Mouse (Mus musculus) kidney, adult 2 months (tissue): Measurements from ENCODE around the gene Tespa1. TPM values are rescaled to one million over a fixed set of nuclear protein-coding genes. Genes with fewer than 3 reads are reported as not detected.
"Not testable (repeated sequence)": the region's sequence is repeated elsewhere in the genome, so short reads cannot be mapped to it uniquely, and the experiment has no call there.

Experiments used
- DNase-seq: peaks from one replicate; pipeline ENCODE4 v3.0.0; 2021
- H3K27ac ChIP-seq: fragments of 200-500 bp; 2 replicates; pipeline ENCODE4 v1.5.1; 2012; ENCODE audit warnings: low read depth, low read length, control low read depth, inconsistent platforms; ENCODE audit not compliant: insufficient read depth
- H3K27me3 ChIP-seq: fragments of 200-500 bp; replicated peaks from 2 replicates; pipeline ENCODE4 v1.6.1; 2012; ENCODE audit warnings: mild to moderate bottlenecking, moderate library complexity, low read length, inconsistent platforms; ENCODE audit not compliant: control insufficient read depth, insufficient read depth
- H3K36me3 ChIP-seq: fragments of 200-500 bp; 2 replicates; pipeline ENCODE4 v1.6.1; 2012; ENCODE audit warnings: mild to moderate bottlenecking, moderate library complexity, low read length, inconsistent platforms; ENCODE audit not compliant: control insufficient read depth, insufficient read depth
- H3K4me1 ChIP-seq: fragments of 200-500 bp; 2 replicates; pipeline ENCODE4 v1.6.1; 2011; ENCODE audit warnings: low read length; ENCODE audit not compliant: control insufficient read depth, insufficient read depth
- H3K4me3 ChIP-seq: fragments of 200-500 bp; 2 replicates; pipeline ENCODE4 v1.5.1; 2011; ENCODE audit warnings: mild to moderate bottlenecking, low read depth, low read length, control low read depth; ENCODE audit not compliant: insufficient read depth
- CTCF ChIP-seq: fragments of 200-500 bp; conservative IDR thresholded peaks from 2 replicates; pipeline ENCODE4 v1.5.1; 2011; ENCODE audit warnings: low read depth, mild to moderate bottlenecking, control low read depth, low read length, moderate library complexity, mixed read lengths; ENCODE audit not compliant: insufficient read depth, insufficient read length
- POLR2A ChIP-seq: fragments of 200-500 bp; IDR thresholded peaks from one replicate; pipeline ENCODE4 v1.6.1; 2011; ENCODE audit warnings: low read depth, low read length, control low read depth
- WGBS: fragments of 180-500 bp; shearing (Covaris S2); methylation state at CpG from one replicate; pipeline ENCODE4 v1.1.7; 2018; 5-methylcytosine and 5-hydroxymethylcytosine counted together
- polyA plus RNA-seq: library from polyadenylated mRNA; depleted of rRNA; stranded (reverse); fragments of >200 nt; gene quantifications from 2 replicates; pipeline ENCODE4 v1.2.3, GENCODE M21; 2012

Tespa1 gene
- polyA plus RNA-seq, 1 experiment = 0.72 TPM

DNA sequence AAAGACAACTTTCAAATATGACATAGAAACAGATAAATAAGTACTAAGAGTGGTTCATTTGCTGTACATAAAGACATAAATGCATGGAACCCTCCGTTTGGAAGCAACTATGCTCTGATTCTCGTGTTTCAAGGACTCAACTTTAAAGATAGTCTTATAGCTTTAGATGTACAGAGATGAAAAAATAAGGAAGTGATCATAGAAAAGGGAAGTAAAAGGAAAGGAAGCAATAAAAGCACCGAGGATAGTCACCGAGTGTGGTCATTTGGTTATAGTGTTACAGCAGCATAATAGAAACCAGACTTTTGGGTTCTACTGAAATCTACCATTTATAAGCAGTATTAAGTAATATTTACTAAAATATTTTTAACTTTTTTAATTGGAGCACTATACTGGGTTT is 4.0 kb upstream of the Tespa1 start:
- 65% methylated on average over 4 of the region's 4 CpGs for WGBS

DNA sequence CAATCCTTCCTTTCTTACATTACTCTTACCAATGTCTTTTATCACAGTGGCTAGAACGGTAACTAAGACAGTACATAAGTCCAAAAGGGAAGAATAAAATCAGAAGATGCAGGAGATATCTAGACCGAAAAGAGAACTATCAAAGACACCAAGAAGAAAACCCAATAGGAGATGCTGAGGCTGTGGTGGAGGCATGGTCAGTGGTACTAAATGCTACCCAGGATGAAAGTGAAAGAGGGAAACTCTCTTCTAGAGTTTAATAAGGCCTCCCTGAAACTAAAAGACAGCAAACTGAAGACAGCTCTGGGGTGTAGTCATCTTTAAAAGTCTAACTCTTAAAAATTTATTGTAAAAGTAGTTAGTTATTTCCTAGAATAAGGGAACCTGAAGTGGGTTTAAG is 2.0 kb upstream of the Tespa1 start:
- 81% methylated on average over 2 of the region's 2 CpGs for WGBS
- Histone ChIP-seq H3K27me3 (no peaks in the 10 kb centered on the region), H3K4me3 (no peak overlapping the region), H3K36me3 (no peaks in the 10 kb centered on the region), H3K4me1 (no peaks in the 10 kb centered on the region), H3K27ac (no peak overlapping the region)
- TF ChIP-seq POLR2A = no peak
- TF ChIP-seq CTCF = no peak
- no peak for DNase-seq

More for the DNA sequence above, 4.0 kb upstream of the Tespa1 start:
- no peaks in the 10 kb centered on the region for H3K36me3 ChIP-seq
- no peaks in the 10 kb centered on the region for H3K27me3 ChIP-seq
- H3K4me1 ChIP-seq = no peaks in the 10 kb centered on the region
- no peak overlapping the region for H3K27ac ChIP-seq
- TF ChIP-seq POLR2A (no peak), CTCF (no peak)
- H3K4me3 ChIP-seq = no peak overlapping the region
- DNase-seq = no peak

DNA sequence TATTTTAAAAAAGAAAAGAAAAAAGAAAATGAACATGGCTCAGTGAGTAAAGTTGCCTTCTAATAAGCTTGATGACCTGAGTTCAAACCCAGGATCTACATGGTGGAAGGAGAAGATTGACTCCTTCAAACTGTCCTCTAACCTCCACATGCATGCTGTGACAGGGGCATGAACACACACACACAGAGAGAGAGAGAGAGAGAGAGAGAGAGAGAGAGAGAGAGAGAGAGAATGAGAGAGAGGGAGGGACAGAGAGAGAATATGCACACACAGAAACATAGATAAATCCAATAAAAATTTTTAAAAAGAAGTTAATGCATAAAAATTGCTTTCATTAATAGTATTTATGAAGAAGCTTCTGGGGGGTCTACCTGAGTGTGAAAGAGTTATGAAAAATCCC is 608 bp upstream of the Tespa1 start:
- no peak for DNase-seq
- Histone ChIP-seq H3K36me3 (no peaks in the 10 kb centered on the region), H3K4me1 (no peaks in the 10 kb centered on the region), H3K4me3 (no peak overlapping the region), H3K27me3 (no peaks in the 10 kb centered on the region), H3K27ac (no peak overlapping the region)
- no peak for TF ChIP-seq CTCF
- TF ChIP-seq POLR2A = no peak

DNA sequence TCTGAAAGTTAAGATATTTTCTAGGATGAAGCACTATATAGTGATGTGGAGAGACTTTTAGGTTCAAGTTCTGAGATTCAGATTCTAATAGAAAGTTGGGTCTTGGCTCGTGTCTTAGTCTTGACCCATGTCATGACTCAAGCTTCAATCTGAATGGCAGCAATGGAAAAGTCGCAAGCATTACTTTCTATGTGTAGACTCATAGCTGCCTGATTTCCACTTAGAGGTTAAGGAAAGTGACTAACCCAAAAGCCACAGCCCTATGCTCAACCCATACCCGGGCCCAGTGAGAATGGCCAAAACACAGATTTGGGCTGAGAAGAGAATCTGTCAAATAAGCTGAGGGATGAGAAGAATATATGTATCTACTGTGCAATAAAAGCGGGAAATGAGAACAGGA is 1.6 kb downstream of the Tespa1 start:
- Histone ChIP-seq H3K27me3 (no peaks in the 10 kb centered on the region), H3K4me1 (no peaks in the 10 kb centered on the region), H3K27ac (no peak overlapping the region), H3K36me3 (no peaks in the 10 kb centered on the region), H3K4me3 (no peak overlapping the region)
- TF ChIP-seq CTCF = no peak
- 86% methylated on average over 4 of the region's 4 CpGs for WGBS
- DNase-seq = no peak

DNA sequence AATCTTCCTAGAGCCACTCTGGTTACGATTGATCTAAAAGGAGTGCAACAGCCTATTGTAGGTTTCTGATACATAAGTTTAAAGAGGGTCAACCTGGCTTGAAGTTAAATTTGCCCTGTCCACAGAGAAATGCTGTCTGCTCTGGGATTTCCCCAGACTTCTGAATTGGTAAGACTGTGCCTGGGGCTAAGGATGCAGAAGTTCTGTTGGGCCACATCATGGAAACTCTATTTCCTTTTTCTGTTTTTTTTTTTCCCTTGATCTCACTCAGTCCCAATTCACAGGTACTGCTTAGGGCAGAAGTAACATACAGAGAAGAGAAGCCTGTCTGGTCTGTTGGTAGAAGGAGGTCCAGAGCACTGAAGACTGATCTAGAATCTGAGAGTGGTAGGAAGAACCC is 8.0 kb downstream of the Tespa1 start:
- WGBS = 91% methylated on average over 1 of the region's 1 CpGs
- Histone ChIP-seq H3K27ac (no peak overlapping the region), H3K36me3 (no peaks in the 10 kb centered on the region), H3K27me3 (no peaks in the 10 kb centered on the region), H3K4me1 (no peaks in the 10 kb centered on the region), H3K4me3 (no peak overlapping the region)
- no peak for DNase-seq
- TF ChIP-seq POLR2A (no peak), CTCF (no peak)

DNA sequence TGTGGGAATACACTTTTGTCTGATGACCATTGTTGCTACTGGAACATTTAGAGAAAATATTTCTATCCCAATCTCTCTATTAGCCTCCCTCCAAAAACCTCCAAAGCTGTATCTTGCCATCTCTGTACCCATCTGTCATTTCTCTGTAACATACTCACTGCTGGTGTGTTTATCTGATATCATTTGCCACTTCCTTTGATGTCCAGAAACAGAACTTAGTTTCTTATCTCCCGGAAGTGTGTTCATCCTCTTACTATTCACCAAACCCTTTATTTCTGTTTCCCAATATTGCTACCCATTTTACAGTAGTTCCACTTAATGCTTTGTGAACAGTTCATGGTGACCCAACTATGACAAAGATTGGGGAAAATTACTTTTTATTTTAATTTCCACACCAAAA is 13.7 kb downstream of the Tespa1 start:
- no peaks in the 10 kb centered on the region for H3K36me3 ChIP-seq
- TF ChIP-seq CTCF (no peak), POLR2A (no peak)
- H3K27ac ChIP-seq = no peak overlapping the region
- 69% methylated on average over 1 of the region's 1 CpGs for WGBS
- H3K4me1 ChIP-seq = no peaks in the 10 kb centered on the region
- H3K27me3 ChIP-seq = no peaks in the 10 kb centered on the region
- no peak for DNase-seq
- no peak overlapping the region for H3K4me3 ChIP-seq

DNA sequence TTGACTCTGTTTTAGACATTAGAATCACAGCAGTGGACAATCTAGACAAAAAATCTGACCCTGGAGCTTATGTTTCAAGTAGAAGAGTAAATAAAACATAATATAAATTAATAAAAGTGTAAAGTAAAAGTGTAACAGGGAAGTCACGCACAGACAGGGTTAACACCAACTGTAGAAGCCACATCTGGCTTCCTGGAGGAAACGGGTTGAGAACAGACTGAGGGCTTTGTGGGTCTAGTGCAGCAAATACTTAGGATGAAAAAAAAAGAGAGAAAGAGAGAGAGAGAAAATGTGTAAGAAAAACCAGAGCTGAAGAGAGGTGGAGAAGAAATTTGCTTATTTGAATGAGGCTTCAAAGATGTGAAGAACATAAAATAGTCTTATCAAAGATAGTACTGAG is 14.9 kb downstream of the Tespa1 start:
- TF ChIP-seq POLR2A = no peak
- Histone ChIP-seq H3K4me3 (no peak overlapping the region), H3K27ac (no peak overlapping the region), H3K27me3 (no peaks in the 10 kb centered on the region), H3K36me3 (no peaks in the 10 kb centered on the region), H3K4me1 (no peaks in the 10 kb centered on the region)
- WGBS = 45% methylated on average over 2 of the region's 2 CpGs
- no peak for DNase-seq

DNA sequence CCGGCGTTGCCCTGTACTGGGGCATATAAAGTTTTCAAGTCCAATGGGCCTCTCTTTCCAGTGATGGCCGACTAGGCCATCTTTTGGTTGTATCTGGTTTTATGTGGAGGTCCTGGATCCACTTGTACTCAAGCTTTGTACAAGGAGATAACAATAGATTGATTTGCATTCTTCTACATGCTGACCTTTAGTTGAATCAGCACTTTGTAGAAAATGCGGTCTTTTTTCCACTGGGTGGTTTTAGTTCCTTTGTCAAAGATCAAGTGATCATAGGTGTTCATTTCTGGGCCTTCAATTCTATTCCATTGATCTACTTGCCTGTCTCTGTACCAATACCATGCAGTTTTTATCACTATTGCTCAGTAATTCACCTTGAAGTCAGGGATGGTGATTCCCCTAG is 17.4 kb downstream of the Tespa1 start:
- H3K27ac ChIP-seq, DNase-seq, H3K36me3 ChIP-seq, H3K4me1 ChIP-seq, H3K27me3 ChIP-seq, H3K4me3 ChIP-seq: not testable (repeated sequence)
- 87% methylated on average over 4 of the region's 4 CpGs for WGBS
